Mouse (Mus musculus): Measurements from ENCODE around the gene Nrarp. TPM values are rescaled to one million over a fixed set of nuclear protein-coding genes. Genes with fewer than 3 reads are reported as not detected.

The Nrarp gene
- total and polyA plus RNA-seq, 3 experiments: 0.20 to 3.1 (median 0.35) TPM

DNA sequence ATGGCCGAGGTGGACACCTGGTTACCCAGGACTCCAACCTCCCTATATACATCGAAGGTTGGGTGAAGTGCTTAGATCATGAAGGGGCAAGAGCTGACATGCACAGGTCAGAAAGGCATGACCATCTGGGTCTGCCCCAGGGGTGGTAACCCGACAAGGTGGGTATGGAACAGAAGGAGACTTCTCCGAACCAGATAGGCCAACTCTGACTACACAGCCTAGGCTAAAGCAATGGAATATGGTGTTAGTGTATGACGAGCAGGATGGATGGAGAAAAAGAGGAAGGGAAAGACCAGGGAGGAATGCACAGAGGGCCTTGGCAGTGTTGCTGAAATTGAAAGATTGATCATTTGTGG lies 6.0 kb downstream of the Nrarp start:
- Histone ChIP-seq H3K9me3 (replicated peaks; ENCODE audit: low read length) (peaks cover 2% of the 10 kb centered on the region), H3K79me2 (replicated peaks; ENCODE audit: control insufficient read depth, extremely low read depth, insufficient read depth, poor library complexity, severe bottlenecking) (no peaks in the 10 kb centered on the region), H3K4me1 (ENCODE audit: control insufficient read depth in 1 of 2, insufficient read depth in 2 of 2) (peaks cover 12 to 31% of the 10 kb centered on the region in 2 experiments), H3K27ac (ENCODE audit: insufficient read depth, low read depth) (no peak overlapping the region), H3K9ac (ENCODE audit: insufficient read depth, low read depth) (no peak overlapping the region), H3K4me3 (replicated peaks in 1 of 3; ENCODE audit: low read depth in 2 of 3, low read length in 2 of 3, poor library complexity in 1 of 3) (peak overlapping the region in 1 of 3 experiments; percentile 52), H3K36me3 (replicated peaks in 1 of 2; ENCODE audit: control insufficient read depth in 1 of 2, insufficient read depth in 1 of 2, low read length in 1 of 2) (peaks cover 0 to under 1% of the 10 kb centered on the region in 2 experiments), H3K4me2 (ENCODE audit: insufficient read depth, low read depth, poor library complexity, severe bottlenecking) (peak overlapping the region; percentile 58), H3K27me3 (replicated peaks) (peaks cover 41% of the 10 kb centered on the region)
- dilution Hi-C loops (cut with MboI; ENCODE audit: extremely low pct_ligation_motif_present, extremely low pct_unique_long_range_greater_than_20kb, low sequenced_read_pairs) (no loop called here), in situ Hi-C loops (cut with MboI; ENCODE audit: low pct_ligation_motif_present, low pct_unique_long_range_greater_than_20kb, low sequenced_read_pairs) (no loop called here)
- DNase-seq (ENCODE audit: extremely low read depth): no peak
- TF ChIP-seq CHD1 (IDR thresholded peaks at IDR 0.05; ENCODE audit: low read depth, low read length): 0 out of 2 replicates have a peak, but pooled peaks have one; percentile 25
- TF ChIP-seq ETS1 (conservative IDR thresholded peaks at IDR 0.05; ENCODE audit: low read depth, low read length): no peak

DNA sequence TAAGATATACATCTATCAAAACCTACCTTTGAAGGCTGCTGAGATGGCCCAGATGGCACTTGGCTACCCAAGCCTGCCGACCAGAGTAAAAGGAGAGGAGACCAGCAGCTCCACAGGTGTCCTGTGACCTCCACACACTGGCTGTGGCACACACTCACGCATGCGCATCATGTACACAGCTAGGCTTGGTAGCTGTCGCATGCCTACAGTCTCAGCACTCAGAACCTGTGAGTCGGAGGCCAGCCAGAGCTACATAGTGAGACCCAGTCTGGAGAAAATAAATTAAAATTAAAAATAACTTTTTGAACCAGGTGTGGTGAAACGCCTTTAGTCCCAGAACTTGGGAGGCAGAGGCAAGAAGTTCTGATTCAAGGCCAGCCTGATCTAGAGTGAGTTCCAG lies 7.3 kb downstream of the Nrarp start:
- no peak overlapping the region for H3K4me2 ChIP-seq (ENCODE audit: insufficient read depth, low read depth, poor library complexity, severe bottlenecking)
- TF ChIP-seq UBTF (IDR thresholded peaks at IDR 0.05; ENCODE audit: low read depth, low read length) (no peak), RCOR1 (conservative IDR thresholded peaks at IDR 0.05; ENCODE audit: low read depth, low read length) (no peak), BHLHE40 (IDR thresholded peaks at IDR 0.05; ENCODE audit: low read depth, low read length) (no peak), POLR2AphosphoS2 (IDR thresholded peaks at IDR 0.05; ENCODE audit: low read depth, low read length) (no peak), KAT2A (IDR thresholded peaks at IDR 0.05; ENCODE audit: insufficient replicate concordance, low read length) (no peak), RAD21 (IDR thresholded peaks at IDR 0.05; ENCODE audit: low read depth, low read length) (no peak), CHD1 (IDR thresholded peaks at IDR 0.05; ENCODE audit: low read depth, low read length) (no peak), CTCF (conservative IDR thresholded peaks at IDR 0.05 in 1 of 2, IDR thresholded peaks at IDR 0.05 in 1 of 2; ENCODE audit: low read depth in 2 of 2, low read length in 2 of 2) (no peak), E2F4 (IDR thresholded peaks at IDR 0.05; ENCODE audit: insufficient replicate concordance, low read depth, low read length) (no peak), MAX (IDR thresholded peaks at IDR 0.05; ENCODE audit: low read length) (no peak), ZMIZ1 (IDR thresholded peaks at IDR 0.05; ENCODE audit: low read depth, low read length) (no peak), MYC (IDR thresholded peaks at IDR 0.05; ENCODE audit: low read depth, low read length) (no peak)
- H3K4me3 ChIP-seq (replicated peaks in 1 of 3; ENCODE audit: low read depth in 2 of 3, low read length in 2 of 3, poor library complexity in 1 of 3): no peak overlapping the region
- dilution Hi-C loops (cut with MboI; ENCODE audit: extremely low pct_ligation_motif_present, extremely low pct_unique_long_range_greater_than_20kb, low sequenced_read_pairs): no loop called here
- H3K27me3 ChIP-seq (replicated peaks): peaks cover 32% of the 10 kb centered on the region
- no peak overlapping the region for H3K9ac ChIP-seq (ENCODE audit: insufficient read depth, low read depth)
- H3K36me3 ChIP-seq (replicated peaks in 1 of 2; ENCODE audit: control insufficient read depth in 1 of 2, insufficient read depth in 1 of 2, low read length in 1 of 2): peaks cover 0 to 3% of the 10 kb centered on the region in 2 experiments
- in situ Hi-C loops (cut with MboI; ENCODE audit: low pct_ligation_motif_present, low pct_unique_long_range_greater_than_20kb, low sequenced_read_pairs): no loop called here
- no peaks in the 10 kb centered on the region for H3K9me3 ChIP-seq (replicated peaks; ENCODE audit: low read length)
- H3K27ac ChIP-seq (ENCODE audit: insufficient read depth, low read depth): no peak overlapping the region
- no peak for DNase-seq (ENCODE audit: extremely low read depth)
- H3K4me1 ChIP-seq (ENCODE audit: control insufficient read depth in 1 of 2, insufficient read depth in 2 of 2): peaks cover 12 to 29% of the 10 kb centered on the region in 2 experiments
- 0 out of 2 replicates have a peak, but pooled peaks cover 1% of the 10 kb centered on the region for H3K79me2 ChIP-seq (replicated peaks; ENCODE audit: control insufficient read depth, extremely low read depth, insufficient read depth, poor library complexity, severe bottlenecking)

DNA sequence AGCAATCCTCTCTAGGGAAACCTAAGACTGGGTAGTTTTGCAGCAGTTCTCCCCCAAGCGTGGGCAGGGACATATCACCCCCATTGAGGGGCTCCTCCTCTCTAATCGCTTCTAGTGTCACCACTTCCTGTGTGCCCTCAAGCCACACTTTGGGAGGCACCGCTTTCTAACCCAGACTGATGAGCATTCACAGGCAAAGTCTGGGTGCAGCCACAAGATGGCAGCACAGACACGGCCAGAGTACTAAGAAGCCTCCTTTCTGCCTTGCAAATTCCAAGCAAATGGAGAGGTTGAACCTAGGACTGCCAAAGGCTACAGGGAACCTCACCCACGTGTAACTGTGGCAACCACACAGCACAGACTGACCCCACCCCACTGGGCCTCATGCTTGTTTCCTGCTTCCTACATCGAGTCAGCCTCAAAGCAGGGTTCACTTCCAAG lies 12.8 kb downstream of the Nrarp start:
- peak overlapping the region; percentile 98; the same call in 1 of the 2 replicates for H3K27ac ChIP-seq (ENCODE audit: insufficient read depth, low read depth)
- dilution Hi-C loops (cut with MboI; ENCODE audit: extremely low pct_ligation_motif_present, extremely low pct_unique_long_range_greater_than_20kb, low sequenced_read_pairs): no loop called here
- H3K9me3 ChIP-seq (replicated peaks; ENCODE audit: low read length): no peaks in the 10 kb centered on the region
- peak overlapping the region; percentile 99 for H3K4me2 ChIP-seq (ENCODE audit: insufficient read depth, low read depth, poor library complexity, severe bottlenecking)
- peak overlapping the region; percentile 8 to 83 (median 61) for H3K4me3 ChIP-seq (replicated peaks in 1 of 3; ENCODE audit: low read depth in 2 of 3, low read length in 2 of 3, poor library complexity in 1 of 3)
- H3K36me3 ChIP-seq (replicated peaks in 1 of 2; ENCODE audit: control insufficient read depth in 1 of 2, insufficient read depth in 1 of 2, low read length in 1 of 2): peaks cover 0 to 28% of the 10 kb centered on the region in 2 experiments
- H3K4me1 ChIP-seq (ENCODE audit: control insufficient read depth in 1 of 2, insufficient read depth in 2 of 2): peaks cover 14 to 36% of the 10 kb centered on the region in 2 experiments
- DNase-seq (ENCODE audit: extremely low read depth): peak; percentile 92
- in situ Hi-C loops (cut with MboI; ENCODE audit: low pct_ligation_motif_present, low pct_unique_long_range_greater_than_20kb, low sequenced_read_pairs): no loop called here
- peaks cover 16% of the 10 kb centered on the region for H3K79me2 ChIP-seq (replicated peaks; ENCODE audit: control insufficient read depth, extremely low read depth, insufficient read depth, poor library complexity, severe bottlenecking)
- H3K9ac ChIP-seq (ENCODE audit: insufficient read depth, low read depth): peak overlapping the region; percentile 84; the same call in 1 of the 2 replicates
- no peaks in the 10 kb centered on the region for H3K27me3 ChIP-seq (replicated peaks)
- TF ChIP-seq NRF1 (IDR thresholded peaks at IDR 0.05; ENCODE audit: low read depth, low read length) (no peak), IRF4 (IDR thresholded peaks at IDR 0.05; ENCODE audit: low read depth, low read length) (0 out of 2 replicates have a peak, but pooled peaks have one; percentile 26), HCFC1 (IDR thresholded peaks at IDR 0.05; ENCODE audit: low read depth, low read length) (no peak; the same call in 1 of the 2 replicates), USF1 (IDR thresholded peaks at IDR 0.05; ENCODE audit: low read depth, low read length) (no peak), BHLHE40 (IDR thresholded peaks at IDR 0.05; ENCODE audit: low read depth, low read length) (peak; percentile 43), MYC (IDR thresholded peaks at IDR 0.05; ENCODE audit: low read depth, low read length) (peak; percentile 87), TCF12 (IDR thresholded peaks at IDR 0.05; ENCODE audit: low read depth, low read length) (0 out of 2 replicates have a peak, but pooled peaks have one; percentile 47), SIN3A (IDR thresholded peaks at IDR 0.05; ENCODE audit: low read length) (peak; percentile 94), JUN (IDR thresholded peaks at IDR 0.05; ENCODE audit: insufficient read depth, low read depth, low read length) (no peak), KAT2A (IDR thresholded peaks at IDR 0.05; ENCODE audit: insufficient replicate concordance, low read length) (0 out of 2 replicates have a peak, but pooled peaks have one; percentile 28), EP300 (IDR thresholded peaks at IDR 0.05; ENCODE audit: low read length) (no peak), NELFE (IDR thresholded peaks at IDR 0.05; ENCODE audit: low read depth, low read length) (peak; percentile 57; the same call in 1 of the 2 replicates), USF2 (conservative IDR thresholded peaks at IDR 0.05; ENCODE audit: low read depth, low read length) (no peak; the same call in 1 of the 2 replicates), MAZ (IDR thresholded peaks at IDR 0.05; ENCODE audit: low read depth, low read length) (peak; percentile 60; the same call in 1 of the 2 replicates), POLR2A (IDR thresholded peaks at IDR 0.05; ENCODE audit: low read depth, low read length) (peak; percentile 56; the same call in 1 of the 2 replicates)

Measured in CH12.LX (cell line).